Mouse (Mus musculus): Measurements from ENCODE around the gene Dysf.

- TF ChIP-seq EP300 (optimal IDR thresholded peaks at IDR 0.05), result no peak
- no peak for TF ChIP-seq CTCF (IDR thresholded peaks at IDR 0.05; ENCODE audit: low read depth)
These were observed 200.2 kb downstream of the Dysf start for GRCm38 (mm10) chr6:84208589-84208988.

Data from stomach, postnatal 0 days (tissue).